Mouse (Mus musculus): Measurements from ENCODE around the gene Acsbg2.

GRCm38 (mm10) chr17:56884809-56885208 is 10.6 kb upstream of the Acsbg2 start:
- no peak for TF ChIP-seq CHD2 (IDR thresholded peaks at IDR 0.05; ENCODE audit: low read depth, low read length)
- no peak for TF ChIP-seq MAFK (IDR thresholded peaks at IDR 0.05; ENCODE audit: insufficient read depth, low read depth, low read length)
- TF ChIP-seq ZNF384 (IDR thresholded peaks at IDR 0.05; ENCODE audit: low read depth, low read length): no peak
